Mouse (Mus musculus): Measurements from ENCODE around the gene Cspg4. TPM values are rescaled to one million over a fixed set of nuclear protein-coding genes. Genes with fewer than 3 reads are reported as not detected.

Cspg4 gene
- polyA plus RNA-seq, 1 experiment from 2014 or later, result 7.8 TPM

DNA sequence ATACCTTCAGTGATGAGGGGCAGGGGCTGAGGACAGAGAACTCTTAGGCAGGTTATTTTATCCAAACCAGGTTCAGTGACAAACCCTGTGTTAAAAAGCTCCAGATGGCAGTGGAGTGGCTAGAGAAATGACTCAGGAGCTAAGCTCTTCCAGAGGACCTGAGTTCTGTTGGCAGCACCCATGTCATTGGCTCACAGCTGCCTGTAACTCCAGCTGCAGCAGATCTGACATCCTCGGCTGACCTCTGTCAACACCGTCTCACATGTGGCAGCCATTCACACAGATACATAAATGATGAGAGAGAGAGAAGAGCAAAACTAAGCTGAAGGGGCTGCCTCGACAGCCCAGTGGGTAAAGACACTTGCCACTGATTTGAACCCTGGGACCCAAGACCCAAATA lies 7.4 kb upstream of the Cspg4 start:
- H3K4me2 ChIP-seq (ENCODE audit: low read length), result no peak overlapping the region
- no peaks in the 10 kb centered on the region for H3K36me3 ChIP-seq (ENCODE audit: control insufficient read depth, insufficient read depth, low read length)
- H3K27me3 ChIP-seq (ENCODE audit: control insufficient read depth, insufficient read depth, low read depth, low read length), result no peaks in the 10 kb centered on the region
- 55% methylated on average over 3 of the region's 3 CpGs for WGBS
- H3K27ac ChIP-seq (ENCODE audit: low read length), result no peak overlapping the region
- H3K9me3 ChIP-seq (replicated peaks; ENCODE audit: control insufficient read depth, low read length, poor library complexity, severe bottlenecking), result no peaks in the 10 kb centered on the region
- no peak overlapping the region for H3K4me3 ChIP-seq (ENCODE audit: low read depth, low read length)
- ATAC-seq, result no peak
- H3K9ac ChIP-seq (ENCODE audit: low read depth, low read length), result no peak overlapping the region
- no peaks in the 10 kb centered on the region for H3K4me1 ChIP-seq (ENCODE audit: control insufficient read depth, insufficient read depth, low read length)

DNA sequence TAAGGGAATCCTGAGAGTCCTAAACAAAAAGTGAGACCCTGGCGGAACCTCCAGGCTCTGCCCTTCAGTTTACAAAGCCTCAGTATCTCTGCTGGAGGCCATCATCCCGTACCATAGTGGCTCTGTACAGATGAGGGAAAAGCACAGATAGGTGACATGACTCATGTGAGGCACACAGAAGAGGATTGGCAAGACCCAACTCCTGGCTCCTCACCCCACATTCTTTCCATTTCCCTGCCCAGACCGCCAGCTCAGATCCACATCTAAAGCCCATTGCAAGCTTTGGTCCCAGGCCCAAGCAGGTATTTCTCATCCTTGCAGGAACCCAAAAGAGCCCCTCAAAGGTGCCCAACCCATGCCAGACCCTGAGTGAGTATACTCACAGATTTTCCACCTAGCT lies 4.8 kb upstream of the Cspg4 start:
- no peak for ATAC-seq
- H3K9ac ChIP-seq (ENCODE audit: low read depth, low read length), result no peak overlapping the region
- H3K9me3 ChIP-seq (replicated peaks; ENCODE audit: control insufficient read depth, low read length, poor library complexity, severe bottlenecking), result no peaks in the 10 kb centered on the region
- peaks cover 11% of the 10 kb centered on the region for H3K27me3 ChIP-seq (ENCODE audit: control insufficient read depth, insufficient read depth, low read depth, low read length)
- 0 out of 2 replicates have a peak, but pooled peaks cover 3% of the 10 kb centered on the region for H3K4me1 ChIP-seq (ENCODE audit: control insufficient read depth, insufficient read depth, low read length)
- H3K4me2 ChIP-seq (ENCODE audit: low read length), result no peak overlapping the region
- no peak overlapping the region for H3K4me3 ChIP-seq (ENCODE audit: low read depth, low read length)
- no peaks in the 10 kb centered on the region for H3K36me3 ChIP-seq (ENCODE audit: control insufficient read depth, insufficient read depth, low read length)
- H3K27ac ChIP-seq (ENCODE audit: low read length), result no peak overlapping the region
- 66% methylated on average over 3 of the region's 3 CpGs for WGBS

DNA sequence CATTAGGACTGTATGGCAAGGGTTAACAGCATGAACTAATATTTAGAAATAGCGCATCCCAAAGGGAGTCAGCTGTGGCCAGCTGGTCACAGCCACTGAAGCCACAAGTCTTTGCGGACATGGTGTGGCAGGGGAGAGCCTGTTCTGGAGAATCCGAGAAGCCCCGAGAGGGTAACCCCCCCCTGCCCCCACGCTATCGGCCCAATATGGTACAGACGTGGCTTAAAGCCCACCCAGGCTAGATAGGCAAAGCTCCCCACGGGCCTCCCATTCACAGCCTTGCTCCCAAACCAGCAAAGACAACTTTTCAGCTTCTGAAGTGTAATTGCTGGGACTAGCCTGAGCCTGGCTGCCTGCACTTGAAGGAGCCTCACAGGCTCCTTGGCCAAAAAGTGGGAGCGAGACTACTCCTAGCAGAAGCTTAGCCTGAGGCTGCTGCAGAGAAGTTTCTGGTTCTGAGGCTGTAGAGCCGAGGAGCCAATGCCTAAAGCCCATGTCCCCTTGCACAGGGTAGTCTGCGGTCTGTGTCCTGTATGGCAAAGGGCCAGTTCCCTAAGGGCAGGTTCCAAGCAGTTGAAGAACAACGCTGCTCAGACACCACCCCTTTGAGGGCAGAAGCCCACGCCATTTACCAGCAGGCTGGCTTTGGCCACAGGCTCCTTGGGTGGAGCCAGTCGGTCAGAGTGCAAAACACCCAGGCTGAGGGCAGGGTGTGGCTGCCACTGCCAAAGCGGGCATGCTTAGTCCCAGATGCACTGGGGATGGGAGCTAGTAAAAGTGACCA lies 4.2 kb upstream of the Cspg4 start:
- Histone ChIP-seq H3K4me1 (ENCODE audit: control insufficient read depth, insufficient read depth, low read length) (0 out of 2 replicates have a peak, but pooled peaks cover 3% of the 10 kb centered on the region), H3K4me3 (ENCODE audit: low read depth, low read length) (no peak overlapping the region), H3K9ac (ENCODE audit: low read depth, low read length) (no peak overlapping the region), H3K4me2 (ENCODE audit: low read length) (no peak overlapping the region), H3K27me3 (ENCODE audit: control insufficient read depth, insufficient read depth, low read depth, low read length) (peaks cover 11% of the 10 kb centered on the region), H3K27ac (ENCODE audit: low read length) (no peak overlapping the region), H3K36me3 (ENCODE audit: control insufficient read depth, insufficient read depth, low read length) (no peaks in the 10 kb centered on the region), H3K9me3 (replicated peaks; ENCODE audit: control insufficient read depth, low read length, poor library complexity, severe bottlenecking) (no peaks in the 10 kb centered on the region)
- no peak for ATAC-seq
- 74% methylated on average over 15 of the region's 15 CpGs for WGBS

DNA sequence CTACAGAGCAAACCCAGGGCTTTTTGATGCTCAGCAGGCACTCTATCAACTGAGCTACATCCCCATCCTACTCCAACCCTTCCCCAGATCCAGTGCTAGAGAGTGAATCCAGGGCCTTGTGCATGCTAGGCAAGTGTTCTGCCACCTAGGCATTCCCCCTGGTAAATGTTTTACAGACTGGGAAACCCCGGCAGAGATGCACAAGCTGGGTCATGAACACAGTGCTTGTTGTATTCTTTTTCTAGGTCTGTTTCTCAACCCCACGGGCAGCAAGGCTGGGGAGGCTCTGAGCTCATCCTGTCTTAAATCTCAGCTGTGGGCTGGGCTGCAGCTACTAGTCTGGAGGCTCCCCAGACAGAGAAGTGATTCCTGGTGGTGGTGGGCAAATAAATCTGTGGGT lies 2.0 kb upstream of the Cspg4 start:
- Histone ChIP-seq H3K4me2 (ENCODE audit: low read length) (no peak overlapping the region), H3K36me3 (ENCODE audit: control insufficient read depth, insufficient read depth, low read length) (no peaks in the 10 kb centered on the region), H3K27ac (ENCODE audit: low read length) (no peak overlapping the region), H3K9ac (ENCODE audit: low read depth, low read length) (no peak overlapping the region), H3K4me1 (ENCODE audit: control insufficient read depth, insufficient read depth, low read length) (0 out of 2 replicates have a peak, but pooled peaks cover 3% of the 10 kb centered on the region), H3K9me3 (replicated peaks; ENCODE audit: control insufficient read depth, low read length, poor library complexity, severe bottlenecking) (no peaks in the 10 kb centered on the region), H3K27me3 (ENCODE audit: control insufficient read depth, insufficient read depth, low read depth, low read length) (peaks cover 11% of the 10 kb centered on the region), H3K4me3 (ENCODE audit: low read depth, low read length) (no peak overlapping the region)
- 84% methylated on average over 2 of the region's 2 CpGs for WGBS
- ATAC-seq, result no peak

DNA sequence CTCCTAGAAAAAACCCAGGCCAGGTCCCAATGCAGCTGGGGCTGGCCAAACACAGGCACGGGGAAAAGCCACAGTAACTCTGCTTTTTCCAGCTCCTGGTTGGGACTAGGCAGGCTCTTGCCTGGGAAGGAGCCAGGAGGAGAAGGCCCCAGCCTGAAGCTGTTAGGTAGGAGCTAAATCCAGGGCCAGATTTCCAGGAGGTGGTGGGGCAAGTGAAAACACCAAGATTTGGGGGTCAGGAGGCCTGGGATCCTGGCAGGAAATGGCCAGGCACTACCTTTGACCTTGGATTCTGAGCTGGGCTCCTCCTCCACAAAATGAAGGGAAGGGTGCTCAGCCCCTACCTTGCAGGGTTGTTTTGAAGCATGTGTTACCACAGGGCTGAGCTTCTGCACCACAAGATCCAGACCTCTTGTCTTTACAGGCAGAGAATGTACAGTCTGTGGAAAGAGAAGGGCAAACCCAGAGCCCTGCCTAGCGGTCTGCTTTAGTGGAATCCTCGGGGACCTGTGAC lies 560 bp upstream of the Cspg4 start, which contains the start of gene Odf3l1:
TSS of gene Odf3l1 (minus strand) at position 464 of the 514 bp plus-strand sequence.
- no peaks in the 10 kb centered on the region for H3K36me3 ChIP-seq (ENCODE audit: control insufficient read depth, insufficient read depth, low read length)
- H3K27ac ChIP-seq (ENCODE audit: low read length), result no peak within 1 kb of the TSS
- H3K27me3 ChIP-seq (ENCODE audit: control insufficient read depth, insufficient read depth, low read depth, low read length), result peaks cover 11% of the 10 kb centered on the region
- no peak for ATAC-seq
- H3K4me1 ChIP-seq (ENCODE audit: control insufficient read depth, insufficient read depth, low read length), result peaks cover 6% of the 10 kb centered on the region; the same call in 1 of the 2 replicates
- H3K4me2 ChIP-seq (ENCODE audit: low read length), result peak within 1 kb of the TSS; percentile 43
- peak within 1 kb of the TSS; percentile 21 for H3K4me3 ChIP-seq (ENCODE audit: low read depth, low read length)
- H3K9me3 ChIP-seq (replicated peaks; ENCODE audit: control insufficient read depth, low read length, poor library complexity, severe bottlenecking), result no peaks in the 10 kb centered on the region
- H3K9ac ChIP-seq (ENCODE audit: low read depth, low read length), result peak within 1 kb of the TSS; percentile 5; the same call in 1 of the 2 replicates
- 19% methylated on average over 3 of the region's 3 CpGs for WGBS

DNA sequence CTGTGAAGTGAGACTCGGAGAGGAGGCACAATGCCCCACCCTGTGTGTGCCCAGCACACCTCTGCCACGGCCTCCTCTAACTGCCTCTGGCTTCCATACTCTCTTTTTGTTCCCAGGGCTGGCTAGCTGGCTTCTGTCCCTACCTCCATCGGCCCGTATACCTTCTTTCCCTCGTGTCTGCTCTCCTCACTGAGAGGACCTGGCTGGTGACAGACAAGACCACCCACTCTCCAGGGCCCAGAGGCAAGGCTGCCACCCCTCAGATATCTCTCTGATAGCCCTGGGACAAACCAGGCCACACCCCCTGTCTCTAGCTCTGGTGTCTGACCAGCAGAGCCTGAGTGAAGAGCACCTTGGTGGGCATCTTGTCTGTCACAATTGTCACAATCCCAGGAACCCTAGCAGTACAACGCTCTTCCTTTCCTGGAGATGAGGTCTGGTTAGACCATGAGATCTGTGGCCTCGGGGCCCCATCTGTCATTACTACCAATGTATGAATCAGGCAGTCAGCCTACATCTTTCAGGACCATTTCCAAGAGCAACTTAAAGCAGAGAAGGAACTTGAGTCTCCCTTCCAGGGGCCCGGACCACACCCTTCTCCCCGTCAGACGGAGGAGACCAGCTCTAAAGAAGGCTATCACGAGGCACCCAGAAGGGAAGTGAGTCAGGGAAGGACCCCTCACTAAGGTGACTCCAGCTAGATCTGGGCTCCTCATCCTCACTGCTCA lies 1.0 kb downstream of the Cspg4 start:
- 81% methylated on average over 11 of the region's 11 CpGs for WGBS
- Histone ChIP-seq H3K36me3 (ENCODE audit: control insufficient read depth, insufficient read depth, low read length) (no peaks in the 10 kb centered on the region), H3K27ac (ENCODE audit: low read length) (no peak overlapping the region; the same call in 1 of the 2 replicates), H3K4me2 (ENCODE audit: low read length) (no peak overlapping the region), H3K4me3 (ENCODE audit: low read depth, low read length) (no peak overlapping the region), H3K4me1 (ENCODE audit: control insufficient read depth, insufficient read depth, low read length) (peaks cover 6% of the 10 kb centered on the region; the same call in 1 of the 2 replicates), H3K9ac (ENCODE audit: low read depth, low read length) (no peak overlapping the region), H3K9me3 (replicated peaks; ENCODE audit: control insufficient read depth, low read length, poor library complexity, severe bottlenecking) (no peaks in the 10 kb centered on the region), H3K27me3 (ENCODE audit: control insufficient read depth, insufficient read depth, low read depth, low read length) (peaks cover 11% of the 10 kb centered on the region)
- no peak for ATAC-seq

DNA sequence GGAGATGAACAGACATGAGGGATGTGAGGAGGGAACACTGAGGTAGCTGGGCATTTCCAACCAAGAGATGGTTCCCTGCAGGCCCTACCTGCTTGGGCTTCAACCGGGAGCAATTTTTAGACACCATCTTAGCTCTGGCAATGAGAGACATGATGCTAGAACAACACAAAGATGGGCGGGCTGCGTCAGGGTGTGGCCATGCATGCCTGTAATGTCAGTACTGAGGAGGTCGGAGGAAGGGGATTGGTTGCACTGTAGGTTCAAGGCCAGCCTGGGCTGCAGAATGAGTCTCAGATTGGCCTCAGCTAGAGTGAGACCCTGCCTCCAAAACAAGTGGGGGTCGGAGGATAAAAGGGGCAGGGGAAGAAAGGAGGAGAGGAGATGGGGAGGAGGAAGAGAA lies 1.6 kb downstream of the Cspg4 start:
- Histone ChIP-seq H3K4me3 (ENCODE audit: low read depth, low read length) (no peak overlapping the region), H3K27me3 (ENCODE audit: control insufficient read depth, insufficient read depth, low read depth, low read length) (peaks cover 11% of the 10 kb centered on the region), H3K27ac (ENCODE audit: low read length) (no peak overlapping the region), H3K4me2 (ENCODE audit: low read length) (no peak overlapping the region), H3K36me3 (ENCODE audit: control insufficient read depth, insufficient read depth, low read length) (no peaks in the 10 kb centered on the region), H3K4me1 (ENCODE audit: control insufficient read depth, insufficient read depth, low read length) (peaks cover 6% of the 10 kb centered on the region; the same call in 1 of the 2 replicates), H3K9me3 (replicated peaks; ENCODE audit: control insufficient read depth, low read length, poor library complexity, severe bottlenecking) (no peaks in the 10 kb centered on the region), H3K9ac (ENCODE audit: low read depth, low read length) (no peak overlapping the region)
- 87% methylated on average over 5 of the region's 5 CpGs for WGBS
- ATAC-seq, result no peak

DNA sequence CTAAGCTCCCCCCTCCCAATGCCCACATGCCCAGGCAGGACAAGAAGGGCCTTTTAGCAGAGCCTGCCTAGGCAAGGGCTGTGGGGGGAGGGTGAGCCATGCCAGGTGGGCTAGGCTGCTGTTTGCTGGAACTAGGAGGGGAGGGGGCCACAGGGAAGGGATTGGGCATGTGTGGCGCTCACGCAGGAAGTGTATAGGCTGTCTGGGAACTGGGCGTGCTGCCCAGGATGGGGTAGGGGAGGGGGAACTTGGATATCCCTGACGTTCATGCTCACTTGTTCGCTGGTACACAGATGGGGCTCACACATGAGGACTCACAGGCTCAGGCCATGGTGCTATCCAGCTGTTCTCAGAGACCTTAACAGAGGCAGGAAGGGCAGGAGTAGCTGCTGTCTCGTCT lies 3.5 kb downstream of the Cspg4 start:
- H3K9me3 ChIP-seq (replicated peaks; ENCODE audit: control insufficient read depth, low read length, poor library complexity, severe bottlenecking), result no peaks in the 10 kb centered on the region
- H3K9ac ChIP-seq (ENCODE audit: low read depth, low read length), result no peak overlapping the region
- H3K36me3 ChIP-seq (ENCODE audit: control insufficient read depth, insufficient read depth, low read length), result no peaks in the 10 kb centered on the region
- H3K4me3 ChIP-seq (ENCODE audit: low read depth, low read length), result no peak overlapping the region
- H3K4me2 ChIP-seq (ENCODE audit: low read length), result no peak overlapping the region
- H3K27ac ChIP-seq (ENCODE audit: low read length), result peak overlapping the region; percentile 47
- WGBS, result 32% methylated on average over 6 of the region's 6 CpGs
- peak; percentile 84 for ATAC-seq
- H3K4me1 ChIP-seq (ENCODE audit: control insufficient read depth, insufficient read depth, low read length), result peaks cover 6% of the 10 kb centered on the region; the same call in 1 of the 2 replicates
- H3K27me3 ChIP-seq (ENCODE audit: control insufficient read depth, insufficient read depth, low read depth, low read length), result peaks cover 11% of the 10 kb centered on the region

DNA sequence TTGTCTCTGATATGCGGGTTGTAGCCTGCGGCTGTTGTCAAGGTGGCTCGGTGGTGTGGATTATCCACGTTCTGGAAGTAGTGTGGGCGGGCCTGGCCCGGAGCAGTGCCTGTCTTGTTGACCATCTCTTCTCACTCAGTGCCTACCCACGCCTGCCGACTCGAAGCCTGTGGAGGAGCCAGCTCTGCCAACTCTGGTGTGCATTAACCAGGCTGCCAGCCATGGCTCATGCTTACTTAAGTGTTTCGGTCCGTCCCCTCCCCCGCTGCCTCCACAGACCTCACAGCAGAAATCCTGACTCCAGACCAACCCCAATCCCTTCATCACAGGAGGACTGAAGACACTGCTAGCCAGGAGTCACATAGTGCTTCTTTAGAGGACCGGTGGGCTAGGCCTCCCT lies 4.7 kb downstream of the Cspg4 start:
- Histone ChIP-seq H3K4me2 (ENCODE audit: low read length) (no peak overlapping the region), H3K4me3 (ENCODE audit: low read depth, low read length) (no peak overlapping the region), H3K9me3 (replicated peaks; ENCODE audit: control insufficient read depth, low read length, poor library complexity, severe bottlenecking) (no peaks in the 10 kb centered on the region), H3K27me3 (ENCODE audit: control insufficient read depth, insufficient read depth, low read depth, low read length) (peaks cover 4% of the 10 kb centered on the region), H3K4me1 (ENCODE audit: control insufficient read depth, insufficient read depth, low read length) (peaks cover 6% of the 10 kb centered on the region; the same call in 1 of the 2 replicates), H3K9ac (ENCODE audit: low read depth, low read length) (no peak overlapping the region), H3K36me3 (ENCODE audit: control insufficient read depth, insufficient read depth, low read length) (no peaks in the 10 kb centered on the region), H3K27ac (ENCODE audit: low read length) (no peak overlapping the region)
- WGBS, result 72% methylated on average over 13 of the region's 13 CpGs
- no peak for ATAC-seq
